Mouse (Mus musculus): ENCODE measurements around the gene Krt73. TPM values are rescaled to one million over a fixed set of nuclear protein-coding genes. Genes with fewer than 3 reads are reported as not detected.

The Krt73 gene
- polyA plus RNA-seq, 1 experiment from 2014 or later, result not detected

- Histone ChIP-seq H3K36me3 (ENCODE audit: insufficient read depth, low read length) (no peaks in the 10 kb centered on the region), H3K27ac (ENCODE audit: low read length) (no peak overlapping the region), H3K9me3 (ENCODE audit: low read length) (no peaks in the 10 kb centered on the region), H3K4me2 (replicated peaks; ENCODE audit: low read depth, low read length) (no peak overlapping the region), H3K27me3 (replicated peaks; ENCODE audit: insufficient read depth, low read length) (no peaks in the 10 kb centered on the region), H3K4me1 (ENCODE audit: insufficient read depth, low read depth, low read length) (no peaks in the 10 kb centered on the region), H3K4me3 (ENCODE audit: low read depth, low read length) (no peak overlapping the region), H3K9ac (replicated peaks; ENCODE audit: low read depth) (no peak overlapping the region)
- WGBS, result 52% methylated on average over 10 of the region's 10 CpGs
- TF ChIP-seq EP300 (IDR thresholded peaks at IDR 0.05), result no peak
- no peak for TF ChIP-seq CTCF (IDR thresholded peaks at IDR 0.05)
- DNase-seq (ENCODE audit: low spot score) (peak; percentile 32), ATAC-seq (peak; percentile 21)
Observed at GRCm38 (mm10) chr15:101773420-101773819, 28.7 kb downstream of the Krt73 start.

DNA sequence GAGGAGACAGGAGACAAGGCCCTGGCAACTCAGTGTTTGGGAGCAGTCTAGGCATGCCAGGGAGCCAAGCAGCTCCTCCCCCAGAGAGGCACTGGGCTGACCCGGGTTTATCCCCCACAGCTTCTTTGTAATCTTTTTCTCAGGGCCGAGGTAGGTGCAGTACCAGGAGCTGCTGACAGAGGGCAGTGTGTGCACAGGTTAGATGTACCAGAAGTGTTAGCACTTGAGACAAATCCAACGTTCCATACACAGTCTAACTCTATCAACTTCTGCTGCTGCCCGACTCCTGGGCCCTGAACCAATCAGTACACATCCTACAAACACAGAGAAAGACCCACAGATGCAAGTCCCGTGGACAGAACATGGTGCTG, 29.4 kb downstream of the Krt73 start:
- ATAC-seq (peak; percentile 70), DNase-seq (ENCODE audit: low spot score) (peak; percentile 84)
- TF ChIP-seq CTCF (IDR thresholded peaks at IDR 0.05) (peak; percentile 92), EP300 (IDR thresholded peaks at IDR 0.05) (no peak)
- Histone ChIP-seq H3K4me1 (ENCODE audit: insufficient read depth, low read depth, low read length) (no peaks in the 10 kb centered on the region), H3K4me2 (replicated peaks; ENCODE audit: low read depth, low read length) (no peak overlapping the region), H3K36me3 (ENCODE audit: insufficient read depth, low read length) (no peaks in the 10 kb centered on the region), H3K9me3 (ENCODE audit: low read length) (no peaks in the 10 kb centered on the region), H3K4me3 (ENCODE audit: low read depth, low read length) (no peak overlapping the region), H3K27me3 (replicated peaks; ENCODE audit: insufficient read depth, low read length) (no peaks in the 10 kb centered on the region), H3K9ac (replicated peaks; ENCODE audit: low read depth) (no peak overlapping the region), H3K27ac (ENCODE audit: low read length) (no peak overlapping the region)
- WGBS, result 2% methylated on average over 5 of the region's 5 CpGs

- H3K27ac ChIP-seq (ENCODE audit: low read length), result no peak overlapping the region
- H3K9ac ChIP-seq (replicated peaks; ENCODE audit: low read depth), result no peak overlapping the region
- H3K36me3 ChIP-seq (ENCODE audit: insufficient read depth, low read length), result no peaks in the 10 kb centered on the region
- no peaks in the 10 kb centered on the region for H3K27me3 ChIP-seq (replicated peaks; ENCODE audit: insufficient read depth, low read length)
- ATAC-seq, result no peak
- 66% methylated on average over 5 of the region's 5 CpGs for WGBS
- H3K4me2 ChIP-seq (replicated peaks; ENCODE audit: low read depth, low read length), result no peak overlapping the region
- H3K9me3 ChIP-seq (ENCODE audit: low read length), result no peaks in the 10 kb centered on the region
- H3K4me1 ChIP-seq (ENCODE audit: insufficient read depth, low read depth, low read length), result no peaks in the 10 kb centered on the region
- H3K4me3 ChIP-seq (ENCODE audit: low read depth, low read length), result no peak overlapping the region
- peak; percentile 14 for DNase-seq (ENCODE audit: low spot score)
- TF ChIP-seq CTCF (IDR thresholded peaks at IDR 0.05) (peak; percentile 63), EP300 (IDR thresholded peaks at IDR 0.05) (no peak)
Observed at GRCm38 (mm10) chr15:101772080-101772710, 30.0 kb downstream of the Krt73 start.

GRCm38 (mm10) chr15:101770226-101770625, 31.9 kb downstream of the Krt73 start:
- TF ChIP-seq EP300 (IDR thresholded peaks at IDR 0.05), result no peak
- TF ChIP-seq CTCF (IDR thresholded peaks at IDR 0.05), result no peak
- H3K4me3 ChIP-seq (ENCODE audit: low read depth, low read length), result no peak overlapping the region
- no peak overlapping the region for H3K9ac ChIP-seq (replicated peaks; ENCODE audit: low read depth)
- H3K9me3 ChIP-seq (ENCODE audit: low read length), result no peaks in the 10 kb centered on the region
- no peak for ATAC-seq
- H3K27ac ChIP-seq (ENCODE audit: low read length), result no peak overlapping the region
- no peaks in the 10 kb centered on the region for H3K4me1 ChIP-seq (ENCODE audit: insufficient read depth, low read depth, low read length)
- 25% methylated on average over 8 of the region's 8 CpGs for WGBS
- no peak for DNase-seq (ENCODE audit: low spot score)
- no peak overlapping the region for H3K4me2 ChIP-seq (replicated peaks; ENCODE audit: low read depth, low read length)
- H3K36me3 ChIP-seq (ENCODE audit: insufficient read depth, low read length), result no peaks in the 10 kb centered on the region
- no peaks in the 10 kb centered on the region for H3K27me3 ChIP-seq (replicated peaks; ENCODE audit: insufficient read depth, low read length)

Other genes starting within 250 kb of the Krt73 start
- 0.05 and 0.14 TPM in 2 replicates for gene Krt90, start 239.4 kb downstream of the Krt73 start, polyA plus RNA-seq (2015; fragmentation: Nextera tagmentation; extraction: Ambion mirVana)
- not detected in 2 replicates for gene Krt75, start 228.4 kb downstream of the Krt73 start, polyA plus RNA-seq (2015; fragmentation: Nextera tagmentation; extraction: Ambion mirVana)
- gene Gm5414, start 174.2 kb downstream of the Krt73 start, polyA plus RNA-seq (2015; fragmentation: Nextera tagmentation; extraction: Ambion mirVana), result not detected in 2 replicates
- gene Gm5478, start 155.0 kb downstream of the Krt73 start, polyA plus RNA-seq (2015; fragmentation: Nextera tagmentation; extraction: Ambion mirVana), result not detected in 2 replicates
- gene Krt6b, start 122.1 kb downstream of the Krt73 start, polyA plus RNA-seq (2015; fragmentation: Nextera tagmentation; extraction: Ambion mirVana), result not detected in 2 replicates
- gene Krt6a, start 108.0 kb downstream of the Krt73 start, polyA plus RNA-seq (2015; fragmentation: Nextera tagmentation; extraction: Ambion mirVana), result 0.06 and 0.18 TPM in 2 replicates
- gene Krt5, start 89.4 kb downstream of the Krt73 start, polyA plus RNA-seq (2015; fragmentation: Nextera tagmentation; extraction: Ambion mirVana), result 0.12 TPM in 1 of 2 replicates, not detected in the other
- gene Krt71, start 59.2 kb downstream of the Krt73 start, polyA plus RNA-seq (2015; fragmentation: Nextera tagmentation; extraction: Ambion mirVana), result not detected in 2 replicates
- gene Krt72, start 15.9 kb downstream of the Krt73 start, polyA plus RNA-seq (2015; fragmentation: Nextera tagmentation; extraction: Ambion mirVana), result not detected in 2 replicates
- gene Krt2, start 15.8 kb upstream of the Krt73 start, polyA plus RNA-seq (2015; fragmentation: Nextera tagmentation; extraction: Ambion mirVana), result not detected in 2 replicates
- gene Krt1, start 48.4 kb upstream of the Krt73 start, polyA plus RNA-seq (2015; fragmentation: Nextera tagmentation; extraction: Ambion mirVana), result 0.42 and 0.82 TPM in 2 replicates
- gene Krt77, start 67.4 kb upstream of the Krt73 start, polyA plus RNA-seq (2015; fragmentation: Nextera tagmentation; extraction: Ambion mirVana), result not detected in 2 replicates
- gene Krt76, start 90.6 kb upstream of the Krt73 start, polyA plus RNA-seq (2015; fragmentation: Nextera tagmentation; extraction: Ambion mirVana), result not detected in 2 replicates
- gene Krt4, start 122.4 kb upstream of the Krt73 start, polyA plus RNA-seq (2015; fragmentation: Nextera tagmentation; extraction: Ambion mirVana), result 2.5 and 2.9 TPM in 2 replicates
- 1.0 and 1.4 TPM in 2 replicates for gene Krt79, start 138.0 kb upstream of the Krt73 start, polyA plus RNA-seq (2015; fragmentation: Nextera tagmentation; extraction: Ambion mirVana)
- 0.08 and 0.20 TPM in 2 replicates for gene Krt78, start 151.9 kb upstream of the Krt73 start, polyA plus RNA-seq (2015; fragmentation: Nextera tagmentation; extraction: Ambion mirVana)
- 353 and 389 TPM in 2 replicates for gene Krt8, start 202.1 kb upstream of the Krt73 start, polyA plus RNA-seq (2015; fragmentation: Nextera tagmentation; extraction: Ambion mirVana)
- gene Krt18, start 225.8 kb upstream of the Krt73 start, polyA plus RNA-seq (2015; fragmentation: Nextera tagmentation; extraction: Ambion mirVana), result 235 and 248 TPM in 2 replicates